21 mouse cellular contexts compared by ENCODE assay signal in genomic region chr6:50029895-50030515, GRCm38 (mm10).
DNase-seq lines count a peak whose midpoint lies in the region; ATAC-seq and TF ChIP-seq lines count a peak whose summit lies in the region.
"Had no signal": no experiment of that assay in that cellular context is flagged by ENCODE, and none has a peak within 500 bp of the region (broad histone marks: within the 10 kb centered on the region; RNA-seq: fewer than 3 reads in every experiment).

No protein-coding gene starts in this region.

- H3K27ac ChIP-seq in liver, embryonic 11.5 days (ENCODE audit: low read depth, low read length) = no peak overlapping the region
- no peak overlapping the region for H3K27ac ChIP-seq in lung, postnatal 0 days (ENCODE audit: low read length)
- H3K27ac ChIP-seq: gastrocnemius, adult 2 months; hindbrain, embryonic 13.5 days; limb, embryonic 13.5 days; lung, embryonic 15.5 days; midbrain, embryonic 15.5 days; stomach, postnatal 0 days had no signal

- 34% methylated on average over 10 of the region's 10 CpGs for WGBS in liver, embryonic 11.5 days
- WGBS in lung, postnatal 0 days = 50% methylated on average over 10 of the region's 10 CpGs

- H3K36me3 ChIP-seq in liver, embryonic 11.5 days (ENCODE audit: control insufficient read depth, insufficient read depth, low read length) = no peaks in the 10 kb centered on the region
- no peaks in the 10 kb centered on the region for H3K36me3 ChIP-seq in megakaryocyte, embryonic 14.5 days (replicated peaks; ENCODE audit: low read length)
- no peaks in the 10 kb centered on the region for H3K36me3 ChIP-seq in lung, postnatal 0 days (ENCODE audit: insufficient read depth, low read length)
- H3K36me3 ChIP-seq: hindbrain, embryonic 13.5 days; limb, embryonic 13.5 days; lung, embryonic 15.5 days; midbrain, embryonic 15.5 days had no signal

- no peaks in the 10 kb centered on the region for H3K9me3 ChIP-seq in liver, embryonic 11.5 days (ENCODE audit: control insufficient read depth, low read length)
- no peaks in the 10 kb centered on the region for H3K9me3 ChIP-seq in megakaryocyte, embryonic 14.5 days
- no peaks in the 10 kb centered on the region for H3K9me3 ChIP-seq in lung, postnatal 0 days (ENCODE audit: low read length)
- H3K9me3 ChIP-seq: hindbrain, embryonic 13.5 days; limb, embryonic 13.5 days; lung, embryonic 15.5 days; midbrain, embryonic 15.5 days had no signal

- no peak for TF ChIP-seq EP300 in lung, postnatal 0 days (IDR thresholded peaks at IDR 0.05)

- H3K9ac ChIP-seq in liver, embryonic 11.5 days (ENCODE audit: low read depth, low read length) = no peak overlapping the region
- H3K9ac ChIP-seq in lung, postnatal 0 days (replicated peaks; ENCODE audit: low read depth) = no peak overlapping the region
- H3K9ac ChIP-seq: forebrain, postnatal 0 days; hindbrain, embryonic 13.5 days; limb, embryonic 13.5 days; lung, embryonic 15.5 days; midbrain, embryonic 15.5 days had no signal

- H3K4me3 ChIP-seq in liver, embryonic 11.5 days (ENCODE audit: low read depth, low read length) = 0 out of 2 replicates have a peak overlapping the region, but pooled peaks have one; percentile 15
- peak overlapping the region; percentile 87 for H3K4me3 ChIP-seq in megakaryocyte, embryonic 14.5 days (replicated peaks)
- H3K4me3 ChIP-seq in lung, postnatal 0 days (ENCODE audit: low read depth, low read length) = no peak overlapping the region
- H3K4me3 ChIP-seq: gastrocnemius, adult 2 months; hindbrain, embryonic 13.5 days; limb, embryonic 13.5 days; lung, embryonic 15.5 days; midbrain, embryonic 15.5 days had no signal

- no peak for TF ChIP-seq CTCF in lung, postnatal 0 days (IDR thresholded peaks at IDR 0.05)

- peak overlapping the region; percentile 51 for H3K4me2 ChIP-seq in liver, embryonic 11.5 days
- H3K4me2 ChIP-seq in lung, postnatal 0 days (replicated peaks; ENCODE audit: low read depth, low read length) = no peak overlapping the region
- H3K4me2 ChIP-seq: hindbrain, embryonic 13.5 days; limb, embryonic 13.5 days; lung, embryonic 15.5 days; midbrain, embryonic 15.5 days had no signal

- H3K27me3 ChIP-seq in liver, embryonic 11.5 days (replicated peaks; ENCODE audit: control insufficient read depth, insufficient read depth, low read length) = no peaks in the 10 kb centered on the region
- H3K27me3 ChIP-seq in megakaryocyte, embryonic 14.5 days (replicated peaks) = peaks cover 4% of the 10 kb centered on the region
- no peaks in the 10 kb centered on the region for H3K27me3 ChIP-seq in lung, postnatal 0 days (replicated peaks; ENCODE audit: insufficient read depth, low read length)
- H3K27me3 ChIP-seq: lung, embryonic 15.5 days; midbrain, embryonic 15.5 days had no signal

- ATAC-seq in liver, embryonic 11.5 days (replicated peaks; ENCODE audit: low FRiP score) = 0 out of 2 replicates have a peak, but pooled peaks have one; percentile 18
- peak; percentile 82 to 86 for ATAC-seq in hematopoietic stem cell, adult 5-6 weeks (replicated peaks in 1 of 2; ENCODE audit: insufficient read depth in 1 of 2, low FRiP score in 2 of 2, low TSS enrichment in 1 of 2, low read depth in 1 of 2, poor library complexity in 2 of 2, severe bottlenecking in 2 of 2)
- no peak for ATAC-seq in lung, postnatal 0 days
- no peak for ATAC-seq in monocyte, adult 5-6 weeks (replicated peaks; ENCODE audit: insufficient number of reproducible peaks, low FRiP score, low TSS enrichment, poor library complexity, severe bottlenecking)
- ATAC-seq: forebrain, postnatal 0 days; inflammation-experienced regulatory T-cells, adult 6 months; midbrain, embryonic 15.5 days had no signal

- peaks cover 5% of the 10 kb centered on the region for H3K4me1 ChIP-seq in liver, embryonic 11.5 days (replicated peaks; ENCODE audit: control insufficient read depth, insufficient read depth, low read length)
- peaks cover 24% of the 10 kb centered on the region for H3K4me1 ChIP-seq in megakaryocyte, embryonic 14.5 days
- no peaks in the 10 kb centered on the region for H3K4me1 ChIP-seq in lung, postnatal 0 days (ENCODE audit: insufficient read depth, low read depth, low read length)
- H3K4me1 ChIP-seq: lung, embryonic 15.5 days had no signal

- DNase-seq in liver, embryonic 11.5 days (ENCODE audit: low spot score) = no peak
- no peak for DNase-seq in liver
- peak; percentile 15 for DNase-seq in c-Kit-positive CD71-positive TER-119-negative erythroid progenitor cells, embryonic 14.5 days (ENCODE audit: low read depth)
- DNase-seq in lung, postnatal 0 days (ENCODE audit: low spot score) = no peak
- no peak for DNase-seq in retina, postnatal 1 day
- DNase-seq: adrenal gland, postnatal 25 days; cerebellum, adult 8-10 months; forebrain, postnatal 0 days; gastrocnemius, adult 2 months; heart, postnatal 14 days; kidney, adult 2 months; kidney, postnatal 10 days had no signal

Comparison
In these comparisons a context has a peak if more than half of its experiments do, and no peak if none do; other contexts are left out.
1. ATAC-seq: peak in liver, embryonic 11.5 days (single experiment) and hematopoietic stem cell, adult 5-6 weeks (2 of 2); none in lung, postnatal 0 days (single experiment) and monocyte, adult 5-6 weeks (single experiment).